Mouse (Mus musculus): ENCODE measurements around the gene Tmem43.

The Tmem43 gene

DNA sequence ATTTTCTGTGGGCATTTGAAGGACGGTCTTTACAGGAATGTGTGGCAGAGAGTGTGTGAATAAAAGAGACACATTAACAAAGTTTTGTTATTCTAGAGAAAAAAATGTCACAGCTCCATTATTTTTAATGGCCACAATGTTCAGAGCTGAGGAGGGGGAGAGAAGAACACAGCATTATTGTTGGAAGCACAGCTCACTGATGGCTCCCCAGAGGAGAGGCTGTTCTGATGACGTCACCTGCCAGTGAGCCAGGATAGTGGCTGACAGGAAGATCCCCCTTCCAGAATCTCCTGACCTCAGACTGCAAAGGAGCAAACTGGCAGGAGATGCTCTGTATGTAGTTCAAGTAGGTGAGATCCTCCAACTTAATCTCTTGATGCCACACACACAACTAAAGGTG lies 60.3 kb downstream of the Tmem43 start:
- no peak for DNase-seq (ENCODE audit: low spot score)

- no peak for DNase-seq (ENCODE audit: low spot score)
These were observed 60.8 kb downstream of the Tmem43 start for GRCm38 (mm10) chr6:91534268-91534667.

DNA sequence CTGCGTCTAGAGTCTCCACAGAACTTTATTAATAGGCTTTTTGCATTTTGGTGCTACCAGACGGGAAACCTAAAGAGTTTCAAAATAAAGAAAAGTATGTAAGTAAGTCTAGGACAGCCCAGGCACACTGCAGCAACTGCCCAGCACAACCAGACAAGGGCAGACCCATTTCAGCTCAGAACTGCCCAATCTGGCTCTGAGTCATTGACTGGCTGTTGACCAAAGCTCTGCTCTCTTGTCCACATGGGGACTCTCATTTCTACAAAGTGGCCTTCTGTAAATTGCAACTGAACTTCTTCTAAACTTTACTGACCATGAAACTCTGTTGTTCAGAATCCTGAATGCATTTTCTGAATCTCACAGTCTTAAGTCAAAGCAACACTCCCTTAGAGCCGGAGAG lies 61.7 kb downstream of the Tmem43 start:
- no peak for DNase-seq (ENCODE audit: low spot score)

GRCm38 (mm10) chr6:91536047-91536765 lies 62.7 kb downstream of the Tmem43 start:
- DNase-seq (ENCODE audit: low spot score) = no peak

All from T-cell, adult 2 months (primary cell).